Mouse (Mus musculus) liver, embryonic 16.5 days (tissue): Measurements from ENCODE around the gene Pdss2. TPM values are rescaled to one million over a fixed set of nuclear protein-coding genes. Genes with fewer than 3 reads are reported as not detected.

ENCODE experiments used
- ATAC-seq: fragments of 200-750 bp; cut with Nextera tagmentation; 2 replicates; pipeline ENCODE4 v1.8.0; 2017; ENCODE audit warnings: low read depth, mild to moderate bottlenecking, moderate number of reproducible peaks, moderate library complexity
- H3K27ac ChIP-seq: fragments of 300-500 bp; sonication (generic); 2 replicates; pipeline ENCODE4 v1.5.1; 2014; ENCODE audit warnings: mild to moderate bottlenecking, low read length
- H3K27me3 ChIP-seq: fragments of 300-500 bp; sonication (generic); 2 replicates; pipeline ENCODE4 v1.6.1; 2014; ENCODE audit warnings: low read depth, low read length, mixed read lengths; ENCODE audit not compliant: control insufficient read depth, insufficient read depth
- H3K36me3 ChIP-seq: fragments of 300-500 bp; sonication (generic); 2 replicates; pipeline ENCODE4 v1.6.1; 2014; ENCODE audit warnings: mild to moderate bottlenecking; ENCODE audit not compliant: control insufficient read depth, insufficient read depth
- H3K4me1 ChIP-seq: fragments of 300-500 bp; sonication (generic); 2 replicates; pipeline ENCODE4 v1.6.1; 2014; ENCODE audit warnings: low read depth, low read length, mixed read lengths; ENCODE audit not compliant: control insufficient read depth
- H3K4me2 ChIP-seq: fragments of 300-500 bp; sonication (generic); 2 replicates; pipeline ENCODE4 v1.6.1; 2014; ENCODE audit warnings: low read depth, low read length, mixed read lengths
- H3K4me3 ChIP-seq: fragments of 300-500 bp; sonication (generic); 2 replicates; pipeline ENCODE4 v1.5.1; 2014; ENCODE audit warnings: low read depth, mild to moderate bottlenecking, low read length
- H3K9ac ChIP-seq: fragments of 300-500 bp; sonication (generic); 2 replicates; pipeline ENCODE4 v1.6.1; 2014; ENCODE audit warnings: low read depth, low read length
- H3K9me3 ChIP-seq: fragments of 300-500 bp; sonication (generic); replicated peaks from 2 replicates; pipeline ENCODE4 v1.6.1; 2016; ENCODE audit warnings: low read length; ENCODE audit not compliant: control insufficient read depth
- WGBS: fragments of 180-500 bp; shearing (Covaris S2); extraction: QIAGEN DNeasy Blood & Tissue Kit; methylation state at CpG from one replicate; pipeline ENCODE4 v1.1.7; 2014; ENCODE audit not compliant: insufficient replicate concordance; 5-methylcytosine and 5-hydroxymethylcytosine counted together
- polyA plus RNA-seq: library from polyadenylated mRNA; unstranded; fragments of >200 nt; fragmentation: Nextera tagmentation; extraction: Ambion mirVana; gene quantifications from 2 replicates; pipeline ENCODE4 v1.2.1, GENCODE M21; 2015

Gene Pdss2
- polyA plus RNA-seq, 1 experiment from 2014 or later = 6.4 TPM

GRCm38 (mm10) chr10:43480227-43480849, 259.1 kb downstream of the Pdss2 start:
- WGBS = 15% methylated on average over 13 of the region's 13 CpGs
- H3K9ac ChIP-seq = peak overlapping the region; percentile 81
- peak overlapping the region; percentile 97 for H3K4me2 ChIP-seq
- no peak for ATAC-seq
- H3K27ac ChIP-seq = peak overlapping the region; percentile 76; the same call in 1 of the 2 replicates
- H3K36me3 ChIP-seq = no peaks in the 10 kb centered on the region
- H3K27me3 ChIP-seq = peaks cover 7% of the 10 kb centered on the region; the same call in 1 of the 2 replicates
- no peaks in the 10 kb centered on the region for H3K9me3 ChIP-seq
- H3K4me1 ChIP-seq = peaks cover 20% of the 10 kb centered on the region
- peak overlapping the region; percentile 78 for H3K4me3 ChIP-seq

- Histone ChIP-seq H3K36me3 (no peaks in the 10 kb centered on the region), H3K27ac (no peak overlapping the region), H3K27me3 (peaks cover 7% of the 10 kb centered on the region; the same call in 1 of the 2 replicates), H3K4me3 (no peak overlapping the region), H3K9me3 (no peaks in the 10 kb centered on the region), H3K4me1 (peaks cover 20% of the 10 kb centered on the region), H3K4me2 (0 out of 2 replicates have a peak overlapping the region, but pooled peaks have one; percentile 17), H3K9ac (no peak overlapping the region)
- WGBS = 39% methylated on average over 4 of the region's 4 CpGs
- ATAC-seq = no peak
These were observed 259.9 kb downstream of the Pdss2 start for GRCm38 (mm10) chr10:43481179-43481578.

- no peak for ATAC-seq
- H3K4me3 ChIP-seq = no peak overlapping the region
- peaks cover 20% of the 10 kb centered on the region for H3K4me1 ChIP-seq
- peaks cover 7% of the 10 kb centered on the region; the same call in 1 of the 2 replicates for H3K27me3 ChIP-seq
- H3K27ac ChIP-seq = no peak overlapping the region
- H3K36me3 ChIP-seq = no peaks in the 10 kb centered on the region
- H3K9ac ChIP-seq = no peak overlapping the region
- H3K9me3 ChIP-seq = no peaks in the 10 kb centered on the region
- no peak overlapping the region for H3K4me2 ChIP-seq
- 82% methylated on average over 5 of the region's 5 CpGs for whole genome bisulfite sequencing
These were observed 260.7 kb downstream of the Pdss2 start for GRCm38 (mm10) chr10:43482021-43482420.

GRCm38 (mm10) chr10:43483426-43483995, 262.2 kb downstream of the Pdss2 start:
- peaks cover 1% of the 10 kb centered on the region; the same call in 1 of the 2 replicates for H3K27me3 ChIP-seq
- H3K9ac ChIP-seq = no peak overlapping the region
- ATAC-seq = no peak
- 0 out of 2 replicates have a peak overlapping the region, but pooled peaks have one; percentile 37 for H3K27ac ChIP-seq
- H3K4me1 ChIP-seq = peaks cover 17% of the 10 kb centered on the region
- 60% methylated on average over 9 of the region's 9 CpGs for WGBS
- no peaks in the 10 kb centered on the region for H3K36me3 ChIP-seq
- H3K4me2 ChIP-seq = no peak overlapping the region
- H3K4me3 ChIP-seq = no peak overlapping the region
- no peaks in the 10 kb centered on the region for H3K9me3 ChIP-seq

GRCm38 (mm10) chr10:43485751-43486268, 264.5 kb downstream of the Pdss2 start:
- no peak overlapping the region for H3K4me2 ChIP-seq
- H3K4me1 ChIP-seq = peaks cover 16% of the 10 kb centered on the region
- no peak overlapping the region for H3K27ac ChIP-seq
- H3K4me3 ChIP-seq = no peak overlapping the region
- no peaks in the 10 kb centered on the region for H3K36me3 ChIP-seq
- 56% methylated on average over 6 of the region's 6 CpGs for WGBS
- no peak overlapping the region for H3K9ac ChIP-seq
- no peaks in the 10 kb centered on the region for H3K27me3 ChIP-seq
- ATAC-seq = no peak
- no peaks in the 10 kb centered on the region for H3K9me3 ChIP-seq

- Histone ChIP-seq H3K4me2 (no peak overlapping the region), H3K27me3 (no peaks in the 10 kb centered on the region), H3K4me3 (no peak overlapping the region), H3K9ac (no peak overlapping the region), H3K36me3 (no peaks in the 10 kb centered on the region), H3K27ac (no peak overlapping the region), H3K4me1 (peaks cover 11% of the 10 kb centered on the region), H3K9me3 (no peaks in the 10 kb centered on the region)
- WGBS = 66% methylated on average over 3 of the region's 3 CpGs
- ATAC-seq = no peak
These were observed 266.2 kb downstream of the Pdss2 start for GRCm38 (mm10) chr10:43487441-43488010.

GRCm38 (mm10) chr10:43488258-43488657, 267.0 kb downstream of the Pdss2 start:
- peak overlapping the region; percentile 15; the same call in 1 of the 2 replicates for H3K27ac ChIP-seq

GRCm38 (mm10) chr10:43489139-43489538, 267.9 kb downstream of the Pdss2 start:
- H3K27me3 ChIP-seq = no peaks in the 10 kb centered on the region
- WGBS = 66% methylated on average over 7 of the region's 7 CpGs
- H3K9me3 ChIP-seq = no peaks in the 10 kb centered on the region
- H3K4me2 ChIP-seq = no peak overlapping the region
- no peak overlapping the region for H3K9ac ChIP-seq
- H3K4me1 ChIP-seq = peaks cover 11% of the 10 kb centered on the region
- no peak overlapping the region for H3K27ac ChIP-seq
- no peak for ATAC-seq
- no peak overlapping the region for H3K4me3 ChIP-seq
- H3K36me3 ChIP-seq = no peaks in the 10 kb centered on the region

More at GRCm38 (mm10) chr10:43488258-43488657, 267.0 kb downstream of the Pdss2 start:
- no peak for ATAC-seq
- no peak overlapping the region for H3K4me2 ChIP-seq
- 56% methylated on average over 4 of the region's 4 CpGs for WGBS
- no peaks in the 10 kb centered on the region for H3K27me3 ChIP-seq
- no peak overlapping the region for H3K4me3 ChIP-seq
- H3K4me1 ChIP-seq = peaks cover 11% of the 10 kb centered on the region
- H3K36me3 ChIP-seq = no peaks in the 10 kb centered on the region
- no peak overlapping the region for H3K9ac ChIP-seq
- H3K9me3 ChIP-seq = no peaks in the 10 kb centered on the region

- no peak overlapping the region for H3K4me3 ChIP-seq
- no peak overlapping the region for H3K9ac ChIP-seq
- H3K27me3 ChIP-seq = no peaks in the 10 kb centered on the region
- H3K9me3 ChIP-seq = no peaks in the 10 kb centered on the region
- peak; percentile 67 for ATAC-seq
- WGBS = 33% methylated on average over 6 of the region's 6 CpGs
- H3K27ac ChIP-seq = peak overlapping the region; percentile 45; the same call in 1 of the 2 replicates
- H3K36me3 ChIP-seq = no peaks in the 10 kb centered on the region; the same call in 1 of the 2 replicates
- H3K4me2 ChIP-seq = no peak overlapping the region
- peaks cover 11% of the 10 kb centered on the region for H3K4me1 ChIP-seq
These were observed 268.3 kb downstream of the Pdss2 start for GRCm38 (mm10) chr10:43489550-43489949.
